Mouse (Mus musculus) v-Abl transformed pro-B cells (cell line): Measurements from ENCODE around the gene Nat9.

Source experiments
- in situ Hi-C, 2 experiments: fragments of 400-800 bp; cut with MboI; formaldehyde crosslinking; loops; one replicate each; pipeline ENCODE4 v1.15.1; 2025; ENCODE audit not compliant: unreplicated experiment in 2 of 2

The Nat9 gene

GRCm38 (mm10) chr11:115187693-115188092, at the start of gene Nat9:
Gene Nat9 (minus strand): TSS chr11:115187859.
- in situ Hi-C loops: no loop called here

- in situ Hi-C loops: no loop called here
Measured at GRCm38 (mm10) chr11:115236570-115236969, 48.9 kb upstream of the Nat9 start.

DNA sequence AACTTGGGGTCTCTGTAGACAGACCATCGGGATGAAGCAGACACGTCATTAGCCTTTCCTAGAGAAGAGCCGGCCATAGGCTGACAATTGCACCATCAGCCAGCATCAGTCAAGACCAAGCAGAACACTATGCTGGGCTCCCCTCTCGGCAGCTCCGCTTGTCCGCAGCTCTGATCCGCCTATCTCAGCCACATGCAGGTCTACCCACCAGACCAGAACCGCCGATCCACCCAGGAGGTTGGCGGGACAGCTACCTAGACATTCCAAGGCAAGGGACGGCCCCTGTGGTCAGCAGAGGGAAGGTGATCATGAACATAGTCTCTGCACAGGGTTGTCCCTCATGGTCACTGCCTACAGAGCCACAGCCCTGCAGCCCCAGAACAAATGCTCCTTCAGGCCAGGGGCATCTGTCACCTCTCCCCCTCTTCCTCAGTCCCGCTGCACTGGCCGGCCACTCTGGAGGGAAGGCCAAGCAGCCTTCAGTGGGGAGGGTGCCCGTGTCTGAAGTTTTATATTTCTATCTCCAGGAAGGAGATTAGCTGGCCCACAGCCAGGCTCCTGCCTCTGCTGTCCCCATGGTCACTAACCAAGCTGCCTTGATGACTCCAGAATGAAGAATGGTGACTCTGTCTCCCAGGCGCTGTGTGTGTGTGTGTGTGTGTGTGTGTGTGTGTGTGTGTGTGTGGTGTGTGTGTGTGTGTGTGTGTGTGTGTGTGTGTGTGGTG, 46.8 kb upstream of the Nat9 start:
- in situ Hi-C loops: loop anchor here in 1 of 2 experiments (5.0 kb wide), 1 partner anchor 33 kb away; the partner anchor contains the start of gene Grin2c

DNA sequence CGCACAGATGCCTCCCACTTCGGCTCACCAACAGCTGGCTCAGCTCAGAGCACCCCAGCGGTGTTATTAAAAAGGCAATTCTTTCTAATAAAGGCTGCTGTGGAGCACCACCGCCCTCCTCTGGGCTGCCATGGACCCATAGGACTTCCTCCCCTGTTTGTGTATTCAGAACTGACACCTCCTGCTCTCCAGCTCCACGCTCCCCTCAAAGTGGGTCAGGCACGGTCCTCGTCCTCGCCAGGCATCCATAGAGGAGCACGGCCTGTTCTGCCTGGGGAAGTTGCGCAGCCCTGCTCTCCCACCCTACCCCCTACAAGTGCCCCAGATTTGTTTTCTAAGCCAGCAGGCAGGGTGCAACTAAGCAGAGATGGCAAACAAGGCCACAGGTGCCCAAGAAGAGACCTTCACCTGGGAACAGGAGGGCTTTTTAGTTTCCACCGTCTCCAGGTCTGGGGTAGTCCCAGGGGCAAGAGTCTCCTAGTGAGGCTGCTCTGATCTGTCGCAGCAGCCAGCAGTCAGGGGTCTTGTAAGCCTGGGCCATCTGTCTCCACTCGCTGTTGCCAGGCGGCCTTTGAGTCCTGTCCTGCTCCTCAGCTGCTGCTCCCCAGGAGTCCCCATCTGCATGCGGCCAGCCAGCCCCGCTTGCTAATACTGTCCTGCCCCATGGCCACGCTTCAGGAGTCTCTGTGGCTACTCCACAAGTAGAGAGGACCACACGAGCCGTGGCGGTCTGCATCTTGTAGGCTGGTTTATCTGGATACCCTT, 46.0 kb upstream of the Nat9 start:
- in situ Hi-C loops: loop anchor here in 1 of 2 experiments (5.0 kb wide), 1 partner anchor 34 kb away; the partner anchor contains the start of gene Grin2c

- in situ Hi-C loops: loop anchor here in 1 of 2 experiments (5.0 kb wide), 1 partner anchor 34 kb away; the partner anchor contains the start of gene Grin2c
Measured at GRCm38 (mm10) chr11:115232889-115233288, 45.2 kb upstream of the Nat9 start.

GRCm38 (mm10) chr11:115231924-115232323, 44.3 kb upstream of the Nat9 start:
- in situ Hi-C loops: loop anchor here in 1 of 2 experiments (5.0 kb wide), 1 partner anchor 35 kb away; the partner anchor contains the start of gene Grin2c

- in situ Hi-C loops: loop anchor here in 1 of 2 experiments (5.0 kb wide), 1 partner anchor 36 kb away; the partner anchor contains the start of gene Grin2c
Measured at GRCm38 (mm10) chr11:115231168-115231915, 43.7 kb upstream of the Nat9 start.

DNA sequence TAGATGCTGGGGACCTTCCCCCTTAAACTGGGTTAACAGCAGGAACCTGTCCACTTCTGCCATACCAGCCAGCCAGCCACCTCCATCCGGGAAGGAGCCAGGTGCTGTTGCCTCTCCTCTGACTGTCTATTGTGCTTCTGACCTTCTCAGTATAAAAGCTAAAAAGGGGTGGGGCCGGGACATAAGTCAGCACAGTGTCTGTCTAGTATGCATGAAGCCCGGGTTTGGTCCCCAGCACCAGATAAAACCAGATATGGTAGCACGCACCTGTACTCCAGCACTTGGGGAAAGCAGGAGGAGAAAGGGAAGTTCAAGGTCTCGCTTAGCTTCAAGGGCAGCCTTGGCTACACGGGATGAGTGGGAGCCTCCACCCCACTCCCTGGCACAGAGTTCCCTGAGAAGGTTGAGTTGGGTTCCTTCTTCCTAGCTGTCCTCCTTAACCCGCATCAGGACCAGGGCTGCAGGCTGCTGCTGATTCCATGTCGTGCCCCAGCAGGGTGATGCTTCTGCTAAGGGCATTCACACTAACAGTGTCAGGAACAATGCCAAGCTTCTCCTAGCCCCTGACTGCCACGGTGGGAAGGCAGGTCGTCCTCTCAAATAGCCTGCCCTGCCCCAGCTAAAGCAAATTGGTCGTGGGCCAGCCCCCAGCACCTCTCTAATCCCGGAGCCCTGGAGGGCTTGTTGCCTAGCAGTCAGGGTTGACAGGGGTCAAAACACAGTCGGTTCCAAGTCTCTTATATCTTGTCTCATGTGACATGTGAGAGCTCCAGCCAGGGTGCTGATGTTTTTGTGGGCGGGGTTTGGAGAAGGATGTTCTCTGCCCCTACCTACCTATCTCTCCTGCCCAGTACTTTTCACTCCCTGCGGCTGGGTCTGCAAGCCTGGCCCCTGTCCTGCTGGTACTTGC, 41.6 kb upstream of the Nat9 start:
- in situ Hi-C loops: no loop called here

- in situ Hi-C loops: no loop called here
Measured at GRCm38 (mm10) chr11:115228430-115228829, 40.8 kb upstream of the Nat9 start.

DNA sequence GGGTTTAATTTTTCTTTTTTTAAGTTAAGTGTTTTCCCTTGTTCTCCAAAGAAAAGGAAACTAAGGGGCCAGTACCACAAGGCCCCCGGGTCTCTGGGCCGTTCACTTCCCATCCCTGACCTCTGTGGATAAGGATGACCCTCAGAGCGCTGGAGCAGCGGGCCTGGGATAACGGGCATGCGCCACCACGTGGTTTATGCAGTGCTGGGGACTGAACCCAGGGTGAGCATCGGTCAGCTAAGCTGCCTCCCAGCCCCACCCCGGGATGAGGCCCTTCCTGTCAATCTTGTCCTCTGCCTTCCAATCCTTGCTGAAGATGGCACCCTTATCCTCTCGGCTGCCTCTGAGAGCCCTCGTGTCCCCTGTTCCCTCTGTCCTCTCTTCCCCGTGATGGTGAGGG, 40.0 kb upstream of the Nat9 start:
- in situ Hi-C loops: no loop called here

GRCm38 (mm10) chr11:115226811-115227491, 39.3 kb upstream of the Nat9 start:
- in situ Hi-C loops: no loop called here

GRCm38 (mm10) chr11:115225301-115225700, 37.6 kb upstream of the Nat9 start:
- in situ Hi-C loops: no loop called here

DNA sequence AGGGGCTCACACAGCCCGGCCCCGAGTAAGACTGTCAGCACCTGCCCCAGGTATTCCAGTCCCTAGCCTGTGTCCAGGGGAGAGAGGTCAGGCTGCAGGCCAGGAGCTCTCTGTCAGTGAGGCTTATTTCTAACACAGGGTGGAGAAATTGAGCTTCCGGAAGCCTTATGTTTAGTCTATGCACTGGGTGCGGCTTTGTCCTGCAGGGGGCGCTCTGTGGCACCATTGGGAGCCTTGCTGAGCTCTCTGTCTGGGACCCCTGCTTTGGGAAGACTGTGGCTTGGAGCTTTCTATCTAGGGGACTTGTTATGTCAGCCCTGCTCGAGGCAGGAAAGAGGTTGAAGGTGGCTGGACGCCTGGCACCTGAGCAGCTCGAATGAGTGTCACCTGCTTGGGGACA, 37.2 kb upstream of the Nat9 start:
- in situ Hi-C loops: no loop called here

- in situ Hi-C loops: no loop called here
Measured at GRCm38 (mm10) chr11:115223877-115224276, 36.2 kb upstream of the Nat9 start.

DNA sequence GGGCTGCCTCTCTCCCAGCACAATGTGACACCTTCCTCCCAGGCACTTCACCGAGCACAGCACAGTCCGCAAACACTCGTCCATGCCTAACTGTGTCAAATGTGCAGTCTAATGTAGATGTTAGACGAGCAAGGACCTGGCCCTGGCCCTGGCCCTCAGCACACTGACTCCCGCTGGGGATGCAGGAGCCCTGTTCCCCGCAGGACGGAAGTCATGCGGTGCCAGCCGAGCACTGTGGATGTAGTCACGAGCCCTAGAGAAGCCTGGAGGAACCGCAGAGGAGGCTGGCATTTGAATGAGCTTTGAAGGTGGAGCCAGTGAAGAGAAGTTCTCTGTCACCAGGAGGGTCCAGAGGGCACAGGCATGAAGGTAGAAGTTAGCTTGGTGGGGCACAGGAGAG, 35.8 kb upstream of the Nat9 start:
- in situ Hi-C loops: no loop called here

DNA sequence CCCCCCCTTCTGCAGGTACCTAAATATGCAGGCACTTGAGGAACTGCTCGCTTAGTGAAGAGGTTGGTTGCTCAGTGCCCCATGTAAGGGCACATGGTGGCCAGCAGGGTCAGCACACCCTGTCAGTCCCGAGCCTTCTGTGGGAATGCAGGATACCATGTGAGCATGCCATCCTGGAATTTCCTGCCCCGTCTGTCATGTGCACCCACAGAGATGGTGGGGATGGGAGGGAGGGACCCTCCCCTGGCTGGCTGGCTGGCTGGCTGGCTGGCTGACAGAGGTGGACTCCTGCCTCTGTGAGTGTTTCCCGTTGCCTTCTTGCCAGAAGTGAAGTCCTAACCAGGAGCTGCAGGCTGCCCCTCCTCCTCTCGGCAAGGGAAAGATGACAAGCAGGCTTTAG, 34.9 kb upstream of the Nat9 start:
- in situ Hi-C loops: no loop called here

- in situ Hi-C loops: no loop called here
Measured at GRCm38 (mm10) chr11:115222077-115222476, 34.4 kb upstream of the Nat9 start.

DNA sequence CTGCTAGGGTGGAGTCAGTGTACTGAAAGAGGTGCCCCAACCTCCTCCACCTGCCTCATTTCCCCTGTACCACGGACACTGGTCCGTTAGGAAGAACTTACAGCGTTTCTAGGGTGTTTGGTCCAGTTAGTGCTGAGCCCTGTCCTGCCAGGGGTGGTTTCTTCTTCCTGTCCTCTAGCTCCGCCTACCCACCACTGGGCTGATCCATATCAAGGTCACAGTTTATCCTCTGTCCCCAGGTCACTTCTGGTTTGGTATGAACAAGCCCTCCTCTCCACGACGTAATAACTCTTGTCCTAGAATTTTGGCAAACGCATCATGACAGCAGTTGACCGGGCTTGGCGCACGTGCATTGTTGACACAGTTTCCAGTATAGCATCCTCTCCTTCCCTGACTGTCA, 32.0 kb upstream of the Nat9 start:
- in situ Hi-C loops: no loop called here

GRCm38 (mm10) chr11:115219263-115219662, 31.6 kb upstream of the Nat9 start:
- in situ Hi-C loops: no loop called here
